Mouse (Mus musculus): ENCODE results near the gene Bsx. TPM values are rescaled to one million over a fixed set of nuclear protein-coding genes. Genes with fewer than 3 reads are reported as not detected.

Gene Bsx
- polyA plus RNA-seq, 1 experiment from 2014 or later: 1.8 TPM

DNA sequence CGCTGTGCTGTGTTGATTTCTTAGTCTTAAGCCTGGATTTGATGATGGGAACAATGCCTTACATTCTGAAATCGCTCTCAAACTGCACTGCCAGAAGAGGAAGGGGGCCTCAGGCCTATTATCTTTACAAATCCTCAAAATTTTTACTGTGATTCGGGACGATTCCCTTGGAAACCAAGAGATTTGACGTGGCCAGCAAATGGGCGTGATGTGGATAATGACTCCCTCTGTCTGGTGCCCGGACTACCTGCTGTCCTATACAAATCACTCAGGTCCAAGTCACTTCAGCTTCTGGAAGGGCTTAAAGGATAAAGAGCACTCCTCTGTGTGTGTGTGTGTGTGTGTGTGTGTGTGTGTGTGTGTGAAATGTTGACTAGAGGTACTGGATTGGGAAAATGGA is 35.0 kb downstream of the Bsx start:
- Histone ChIP-seq H3K4me3 (ENCODE audit: low read depth, low read length) (no peak overlapping the region), H3K36me3 (ENCODE audit: control insufficient read depth, insufficient read depth, low read length) (no peaks in the 10 kb centered on the region), H3K27me3 (ENCODE audit: control insufficient read depth, insufficient read depth, low read depth, low read length) (peaks cover 3% of the 10 kb centered on the region; the same call in 1 of the 2 replicates), H3K9ac (ENCODE audit: low read depth, low read length) (no peak overlapping the region), H3K4me2 (ENCODE audit: low read length) (no peak overlapping the region), H3K4me1 (ENCODE audit: control insufficient read depth, insufficient read depth, low read length) (peaks cover 5% of the 10 kb centered on the region; the same call in 1 of the 2 replicates), H3K9me3 (replicated peaks; ENCODE audit: control insufficient read depth, low read length, poor library complexity, severe bottlenecking) (no peaks in the 10 kb centered on the region), H3K27ac (ENCODE audit: low read length) (no peak overlapping the region)
- ATAC-seq: no peak
- 15% methylated on average over 7 of the region's 7 CpGs for WGBS

DNA sequence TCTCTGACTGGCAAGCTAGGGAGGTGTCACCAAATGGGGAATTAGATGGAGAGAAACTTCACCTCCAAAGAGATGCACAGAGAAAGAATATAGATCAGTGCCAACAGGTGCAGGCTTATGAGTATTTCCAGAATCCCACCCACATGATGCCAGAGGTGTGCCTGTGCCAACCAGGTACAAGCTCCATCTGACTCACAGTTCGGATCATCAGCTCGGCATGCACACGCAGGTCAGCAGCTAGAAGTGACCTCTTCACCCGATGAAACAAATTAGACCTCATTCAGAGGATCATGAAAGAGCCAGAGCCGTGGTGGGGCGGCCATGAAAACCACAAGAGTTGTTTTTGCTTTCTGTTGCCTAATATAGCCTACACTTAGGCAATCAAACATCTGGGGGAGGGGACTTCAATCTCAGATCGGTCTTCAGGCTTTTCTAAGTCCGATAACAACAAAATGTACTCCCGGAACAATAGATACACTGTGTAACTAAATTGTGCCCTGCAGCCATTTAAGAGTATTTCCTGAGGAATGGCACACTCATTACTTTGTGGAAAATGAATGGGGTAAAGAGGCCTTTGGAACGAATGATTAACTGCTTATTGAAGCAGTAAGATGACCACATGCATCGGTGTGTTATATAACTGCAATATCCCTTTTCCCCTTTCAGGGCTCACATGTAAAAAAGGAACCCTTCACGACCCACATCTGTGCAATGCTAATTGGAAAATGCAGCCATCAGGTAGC is 44.1 kb downstream of the Bsx start:
- WGBS: 61% methylated on average over 12 of the region's 12 CpGs
- H3K4me2 ChIP-seq (ENCODE audit: low read length): no peak overlapping the region

GRCm38 (mm10) chr9:40927351-40927980 is 53.5 kb downstream of the Bsx start:
- peak overlapping the region; percentile 19; the same call in 1 of the 2 replicates for H3K27ac ChIP-seq (ENCODE audit: low read length)
- no peaks in the 10 kb centered on the region for H3K9me3 ChIP-seq (replicated peaks; ENCODE audit: control insufficient read depth, low read length, poor library complexity, severe bottlenecking)
- H3K27me3 ChIP-seq (ENCODE audit: control insufficient read depth, insufficient read depth, low read depth, low read length): no peaks in the 10 kb centered on the region
- no peak overlapping the region for H3K4me2 ChIP-seq (ENCODE audit: low read length)
- H3K36me3 ChIP-seq (ENCODE audit: control insufficient read depth, insufficient read depth, low read length): no peaks in the 10 kb centered on the region
- 65% methylated on average over 17 of the region's 17 CpGs for WGBS
- no peak for ATAC-seq
- peaks cover 4% of the 10 kb centered on the region; the same call in 1 of the 2 replicates for H3K4me1 ChIP-seq (ENCODE audit: control insufficient read depth, insufficient read depth, low read length)
- no peak overlapping the region for H3K9ac ChIP-seq (ENCODE audit: low read depth, low read length)
- no peak overlapping the region for H3K4me3 ChIP-seq (ENCODE audit: low read depth, low read length)

More for the DNA sequence above, 44.1 kb downstream of the Bsx start:
- no peak for ATAC-seq
- Histone ChIP-seq H3K27me3 (ENCODE audit: control insufficient read depth, insufficient read depth, low read depth, low read length) (no peaks in the 10 kb centered on the region; the same call in 1 of the 2 replicates), H3K9ac (ENCODE audit: low read depth, low read length) (no peak overlapping the region), H3K9me3 (replicated peaks; ENCODE audit: control insufficient read depth, low read length, poor library complexity, severe bottlenecking) (no peaks in the 10 kb centered on the region), H3K4me1 (ENCODE audit: control insufficient read depth, insufficient read depth, low read length) (no peaks in the 10 kb centered on the region), H3K4me3 (ENCODE audit: low read depth, low read length) (no peak overlapping the region), H3K36me3 (ENCODE audit: control insufficient read depth, insufficient read depth, low read length) (no peaks in the 10 kb centered on the region), H3K27ac (ENCODE audit: low read length) (no peak overlapping the region)

Other genes starting within 250 kb of the Bsx start
- gene Gm21915, start 203.5 kb upstream of the Bsx start, polyA plus RNA-seq (2015; fragmentation: Nextera tagmentation; extraction: Ambion mirVana): not detected in 2 replicates
- gene Clmp, start 188.2 kb upstream of the Bsx start, polyA plus RNA-seq (2015; fragmentation: Nextera tagmentation; extraction: Ambion mirVana): 50.3 and 50.9 TPM in 2 replicates
- gene Hspa8, start 73.1 kb upstream of the Bsx start, polyA plus RNA-seq (2015; fragmentation: Nextera tagmentation; extraction: Ambion mirVana): 3,317 and 3,489 TPM in 2 replicates
- gene Jhy, start 90.0 kb downstream of the Bsx start, polyA plus RNA-seq (2015; fragmentation: Nextera tagmentation; extraction: Ambion mirVana): 1.1 and 1.2 TPM in 2 replicates
- 0.21 TPM in 2 replicates for gene Crtam, start 130.5 kb downstream of the Bsx start, polyA plus RNA-seq (2015; fragmentation: Nextera tagmentation; extraction: Ambion mirVana)